Mouse (Mus musculus): ENCODE measurements around the gene Pimreg.

Gene Pimreg

DNA sequence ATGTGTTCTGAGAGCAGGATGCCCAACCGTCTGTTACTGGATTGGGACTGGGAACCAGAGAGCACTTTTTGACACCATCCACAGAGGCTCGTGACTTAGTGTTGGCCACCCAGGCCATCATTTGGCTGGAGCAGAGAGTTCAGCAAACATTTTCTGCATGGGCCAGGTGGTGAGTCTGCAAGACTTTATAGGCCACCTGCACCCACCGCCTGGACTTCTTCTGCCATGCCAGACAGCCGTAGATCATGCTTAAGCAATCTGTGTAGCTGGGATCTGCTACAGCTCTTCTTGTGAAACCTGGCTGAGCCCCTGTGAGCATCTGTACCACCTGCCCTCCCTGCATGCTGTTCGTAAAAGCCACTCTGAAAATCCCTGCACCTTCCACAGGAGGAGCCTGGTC, 25.5 kb downstream of the Pimreg start:
- DNase-seq, result no peak

DNA sequence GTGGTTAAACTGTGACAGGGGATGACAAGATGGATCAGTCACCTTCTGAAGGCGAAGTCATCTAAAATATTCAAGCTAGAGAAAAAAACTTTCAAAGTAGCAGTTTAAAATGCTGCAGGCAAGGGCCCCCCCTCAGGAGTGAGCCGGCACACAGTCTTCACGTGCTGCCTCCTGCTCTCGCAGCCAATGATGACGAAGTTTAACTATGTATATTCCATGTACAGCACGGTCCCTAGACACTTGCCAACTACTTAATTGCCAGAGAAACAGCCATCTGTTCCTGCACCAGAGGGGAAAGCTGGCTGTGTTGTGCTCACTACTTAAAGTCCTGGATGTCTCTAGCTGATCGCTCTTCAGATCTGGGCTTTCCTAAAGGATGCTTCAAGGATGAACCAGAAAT, 26.2 kb downstream of the Pimreg start:
- DNase-seq, result no peak

DNA sequence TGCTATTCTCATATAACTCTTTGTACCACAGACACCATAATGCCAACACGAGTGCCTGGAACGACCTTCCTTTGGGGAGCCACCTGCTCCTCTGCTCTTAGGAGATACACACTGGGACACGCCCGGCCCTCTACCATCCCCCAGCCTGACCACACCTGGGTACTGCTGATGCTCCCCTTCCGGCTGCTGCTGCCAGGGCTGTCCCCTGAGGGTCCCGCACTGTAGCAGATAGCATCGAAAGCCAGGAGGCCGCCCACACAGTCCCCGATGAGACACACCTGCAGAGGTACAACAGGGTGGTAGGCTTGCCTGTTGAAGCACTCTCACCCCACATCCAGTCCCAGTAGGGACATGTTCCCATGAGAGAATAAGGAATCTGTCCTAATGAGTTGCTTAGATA, 28.9 kb downstream of the Pimreg start:
- DNase-seq, result no peak

DNA sequence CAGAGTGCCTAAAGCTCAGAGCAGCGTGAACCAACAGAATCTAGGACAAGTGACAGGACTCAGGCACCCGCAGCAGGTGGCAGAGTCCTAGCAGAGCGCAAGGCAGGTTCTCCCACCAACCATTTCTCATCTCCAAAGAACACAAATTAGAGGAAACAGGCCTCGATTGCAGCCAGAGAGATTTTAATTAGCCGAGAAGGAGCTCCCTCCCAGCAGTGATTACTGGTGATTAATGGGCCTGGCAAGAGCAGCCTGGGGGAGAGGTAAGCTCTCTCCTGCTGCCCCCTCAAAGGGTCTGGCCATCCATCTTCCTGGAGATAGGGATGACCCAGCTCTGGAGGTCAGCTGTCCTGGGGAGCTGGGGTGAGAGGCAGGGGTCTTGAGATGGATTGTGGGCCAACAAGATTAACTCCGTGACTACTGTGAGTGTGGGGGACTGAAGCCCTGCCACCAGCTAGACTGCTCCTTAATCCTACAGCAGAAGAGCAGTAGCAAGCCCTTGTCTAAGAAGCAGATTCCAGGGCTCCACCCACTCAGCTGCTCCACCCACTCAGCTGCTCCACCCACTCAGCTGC, 30.6 kb downstream of the Pimreg start:
- DNase-seq, result no peak

DNA sequence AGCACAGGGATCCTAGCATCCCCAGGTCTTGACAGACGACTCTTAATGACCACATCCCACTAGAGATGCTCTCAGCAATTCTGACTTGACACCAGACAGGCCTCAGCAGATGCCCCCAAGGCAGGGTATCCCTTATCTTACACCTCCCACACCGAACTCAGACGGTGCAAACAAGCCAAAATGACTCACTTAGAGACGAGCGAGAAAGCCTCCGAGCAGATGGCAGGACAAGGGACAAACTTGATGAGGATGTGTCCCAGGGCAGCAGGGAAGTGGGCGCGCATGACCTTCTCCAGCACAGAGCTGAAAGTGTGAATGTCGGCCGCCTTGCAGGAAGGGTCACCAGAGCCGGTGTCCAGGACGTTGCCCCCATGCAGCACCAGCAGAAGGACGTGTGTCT, 32.4 kb downstream of the Pimreg start:
- DNase-seq, result no peak

DNA sequence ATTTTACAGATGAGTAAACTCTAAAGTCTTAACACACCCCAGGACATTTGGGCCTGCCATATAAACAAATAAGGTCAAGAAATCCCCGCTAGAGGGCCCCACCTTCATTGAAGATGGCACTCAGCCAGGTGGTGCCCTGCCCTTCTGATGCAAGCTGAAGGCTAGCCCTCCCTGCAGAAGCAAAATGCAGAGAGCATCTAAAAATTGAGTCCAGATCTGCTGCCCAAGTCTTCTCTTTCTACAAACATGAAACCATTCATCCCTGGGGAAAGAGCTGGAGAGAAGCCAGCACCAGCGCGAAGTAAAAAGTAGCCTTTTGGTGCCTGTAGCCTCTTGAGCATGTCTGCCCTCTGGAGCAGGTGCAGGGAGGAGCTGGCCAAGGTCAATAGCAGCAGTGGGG, 36.2 kb downstream of the Pimreg start:
- no peak for DNase-seq

DNA sequence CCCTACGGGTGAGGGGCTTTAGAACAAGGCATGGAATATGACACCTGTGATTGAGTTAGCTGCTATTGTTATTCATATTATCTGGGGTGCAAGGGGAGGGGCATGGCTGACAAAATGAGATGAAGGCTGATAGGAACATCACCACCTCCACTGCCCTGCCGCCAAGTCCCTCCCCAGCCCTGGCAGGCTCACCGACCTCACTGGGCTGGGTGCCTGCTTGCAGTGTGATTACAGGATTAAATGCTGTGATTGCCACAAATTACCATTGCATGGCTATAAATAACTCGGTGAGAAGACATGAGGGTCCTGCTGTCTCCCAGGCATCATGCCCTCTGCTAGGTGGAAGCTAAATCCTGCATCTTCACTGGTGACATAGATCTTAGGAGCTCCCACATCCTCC, 36.8 kb downstream of the Pimreg start:
- DNase-seq, result no peak

DNA sequence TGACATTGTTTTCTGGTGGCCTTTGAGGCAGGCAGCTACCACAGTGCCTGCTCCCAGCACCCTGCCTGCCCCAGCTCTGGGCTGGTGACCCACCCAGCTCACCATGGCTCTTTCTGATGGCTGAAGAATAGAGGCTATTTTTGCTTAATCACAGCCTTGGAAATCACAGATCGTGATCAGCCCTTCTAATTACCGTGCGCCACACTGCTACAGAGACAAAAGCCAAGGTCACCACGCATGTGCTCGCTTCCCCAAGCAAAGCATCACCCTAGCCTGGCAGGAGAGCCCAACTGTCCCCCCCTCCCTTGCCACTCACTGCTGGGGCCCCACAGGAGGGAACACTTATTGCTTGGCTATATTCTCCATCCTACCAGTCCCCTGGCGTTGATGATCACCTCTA, 38.6 kb downstream of the Pimreg start:
- DNase-seq, result no peak

DNA sequence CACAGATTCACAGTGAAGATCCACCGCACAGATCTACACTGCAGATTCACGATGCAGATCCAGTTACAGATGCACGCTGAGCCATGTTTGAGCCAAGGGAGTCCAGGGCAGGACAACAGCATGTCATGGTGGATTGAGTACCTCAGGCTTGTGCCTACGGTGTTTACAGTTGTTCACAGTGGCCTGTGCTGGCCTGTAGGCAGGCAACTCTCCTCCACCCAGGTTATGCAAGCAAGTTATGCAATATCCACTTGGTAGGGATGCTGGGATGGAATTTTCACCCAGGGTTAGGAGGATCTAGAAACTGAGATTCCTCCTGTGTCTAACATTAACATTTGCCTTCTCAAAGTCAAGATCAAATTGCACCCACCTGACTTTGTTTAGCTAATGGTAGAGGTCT, 40.8 kb downstream of the Pimreg start:
- DNase-seq, result no peak

DNA sequence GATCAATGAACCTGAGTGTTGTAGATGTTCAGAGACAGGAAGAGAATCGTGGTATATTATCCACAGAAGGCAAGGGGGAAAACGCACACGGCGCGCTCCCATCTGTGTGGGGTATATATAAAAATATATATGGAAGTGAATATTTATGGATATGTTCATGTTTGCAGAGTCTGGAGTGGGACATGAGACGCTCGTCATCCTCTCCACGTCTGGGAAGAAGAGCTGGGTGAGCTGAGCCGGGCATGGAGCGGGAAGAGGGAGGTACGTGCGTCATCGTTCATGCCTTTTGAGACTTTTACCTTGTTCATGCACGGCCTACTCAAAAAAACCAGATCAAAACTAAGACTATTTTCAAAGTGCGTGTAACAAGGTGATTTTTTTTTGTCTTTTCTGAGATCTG, 42.5 kb downstream of the Pimreg start:
- DNase-seq, result no peak

DNA sequence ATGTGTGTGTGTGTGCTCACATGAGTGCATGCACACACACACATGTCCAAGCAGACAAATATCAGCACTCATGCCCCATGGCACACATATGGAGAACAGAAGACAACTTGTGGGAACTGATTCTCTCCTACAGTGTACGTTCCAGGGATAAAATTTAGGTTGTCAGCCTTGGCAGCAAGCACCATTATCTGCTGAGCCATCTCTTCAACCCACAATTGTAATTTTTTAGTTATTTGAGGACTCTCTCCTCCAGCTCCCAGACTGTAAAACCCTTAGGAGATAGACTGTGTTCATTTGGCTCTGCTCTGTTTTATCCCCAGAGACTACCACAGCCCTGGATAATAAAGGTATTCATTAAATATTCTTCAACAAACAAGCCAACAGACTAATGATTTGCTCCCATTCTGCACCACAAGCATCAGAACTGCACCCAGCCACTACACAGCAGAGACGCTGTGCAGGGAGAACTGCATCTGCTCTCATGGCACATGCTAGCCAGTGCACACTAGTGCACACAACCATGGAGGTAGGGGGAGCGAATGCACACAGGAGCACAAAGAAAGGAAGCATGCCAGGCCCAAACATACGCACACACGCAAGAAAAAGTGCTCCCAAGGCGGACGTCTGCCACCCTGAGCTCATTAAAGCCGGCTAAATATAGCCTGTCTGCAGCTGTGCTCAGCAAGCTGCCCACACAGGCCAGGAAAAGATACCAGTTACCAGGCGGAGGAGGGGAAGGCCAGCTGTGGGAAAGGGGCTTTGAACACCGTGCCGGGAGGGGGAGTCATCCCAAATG, 44.6 kb downstream of the Pimreg start:
- no peak for DNase-seq

DNA sequence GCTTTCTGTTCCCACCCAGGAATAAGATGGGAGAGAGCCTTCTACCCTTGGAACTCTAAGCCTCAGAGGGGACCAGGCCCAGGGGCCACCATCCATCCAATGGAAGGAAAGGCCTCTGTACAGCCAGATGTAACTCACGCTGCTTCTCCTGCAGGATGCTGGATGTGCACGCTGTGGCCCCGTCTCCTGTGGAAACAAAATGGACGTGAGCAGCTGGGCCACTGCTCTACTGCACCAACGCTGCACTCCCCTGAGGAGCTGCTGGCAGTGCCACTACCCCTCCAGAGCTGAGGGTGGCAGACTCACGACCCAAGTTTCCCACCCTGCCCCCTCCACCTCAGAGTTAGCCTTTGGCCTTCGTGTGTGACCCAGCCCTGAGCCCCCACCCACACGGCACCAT, 50.6 kb downstream of the Pimreg start:
- no peak for DNase-seq

DNA sequence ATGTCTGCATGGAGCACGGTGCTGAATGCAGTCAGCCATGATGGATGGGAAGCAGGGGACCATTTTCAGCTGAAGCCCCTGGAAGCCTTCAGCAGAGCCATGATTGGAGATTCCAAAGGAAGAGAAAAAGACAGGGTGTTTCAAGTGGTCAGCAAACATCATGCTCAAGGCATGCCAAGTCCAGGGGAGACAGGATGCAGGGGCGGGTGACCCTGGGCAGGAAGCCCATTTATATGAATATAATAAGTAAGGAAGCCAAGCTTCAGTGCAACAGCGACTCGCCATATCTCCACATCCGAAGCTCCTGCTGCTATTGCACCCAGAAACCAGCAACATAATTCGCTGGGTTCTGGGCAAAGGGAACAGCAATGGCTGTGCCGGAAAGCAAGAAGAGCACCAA, 52.6 kb downstream of the Pimreg start:
- DNase-seq, result no peak

DNA sequence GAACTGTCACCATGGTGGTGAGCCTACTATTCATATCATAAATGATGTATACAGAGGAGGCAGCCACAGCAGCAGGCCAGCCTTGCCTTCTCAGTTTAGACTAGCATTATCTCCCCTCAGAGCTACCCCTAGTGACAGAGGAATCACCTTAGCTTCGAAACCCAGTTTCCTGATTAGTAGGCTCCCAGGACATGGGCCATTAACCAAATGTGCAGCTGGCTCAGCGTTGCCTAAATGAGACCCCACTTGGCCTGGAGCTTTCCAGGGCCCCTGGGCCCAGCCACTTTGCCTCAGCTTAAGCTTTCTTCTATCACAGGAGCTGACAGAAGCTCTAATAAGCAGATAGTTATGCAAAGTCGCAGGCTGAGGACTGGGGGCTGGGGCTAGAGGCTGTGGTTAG, 54.2 kb downstream of the Pimreg start:
- DNase-seq, result no peak
